9 mouse cellular contexts compared by ENCODE assay signal in the genomic region with DNA sequence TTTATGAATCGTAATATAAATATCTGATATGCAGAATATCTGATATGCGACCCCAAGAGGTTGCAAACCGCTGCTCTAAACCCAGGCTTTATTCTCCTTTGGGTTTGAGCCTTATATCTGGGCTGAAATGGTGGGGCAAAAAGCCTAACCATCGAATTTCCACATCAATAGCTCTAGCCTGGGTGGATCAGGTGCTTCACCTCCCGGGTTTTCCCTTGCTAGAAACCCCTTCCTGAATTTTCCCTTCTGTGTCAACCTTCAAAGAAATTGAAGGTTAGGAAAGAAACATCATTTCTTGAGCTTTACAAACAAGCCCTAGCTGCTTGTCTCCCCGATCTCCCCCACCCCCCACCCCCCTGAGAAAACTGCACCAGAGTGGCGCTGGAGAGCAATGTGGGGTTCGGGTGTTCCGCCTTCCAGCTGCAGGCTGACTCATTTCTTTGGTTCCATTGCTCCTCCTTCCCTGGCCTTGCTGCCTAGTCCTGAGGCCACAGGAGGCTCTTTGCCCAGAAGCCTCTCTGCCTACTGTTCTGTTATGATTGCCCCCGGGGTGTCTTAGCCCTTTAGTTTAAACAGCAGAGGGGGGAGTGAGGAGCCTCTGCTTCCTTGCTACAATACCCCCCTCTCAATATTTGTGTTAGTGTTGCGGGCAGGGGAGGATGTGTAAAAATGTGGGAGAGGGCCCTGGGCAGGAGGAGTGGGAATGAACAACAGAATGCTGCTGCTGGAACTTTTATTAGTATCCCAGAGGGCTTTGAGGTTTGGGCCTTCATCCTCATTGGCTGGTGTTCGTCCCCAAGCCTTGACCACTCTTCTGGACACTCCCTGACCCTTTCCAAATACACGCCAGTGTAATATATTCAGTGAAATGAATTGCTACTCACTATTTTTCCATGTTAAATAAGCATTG. TPM values are rescaled to one million over a fixed set of nuclear protein-coding genes. Genes with fewer than 3 reads are reported as not detected.
A peak's percentile ranks its signal among the peaks of the same experiment; 100 is the strongest.
DNase-seq lines count a peak whose midpoint lies in the region; ATAC-seq and TF ChIP-seq lines count a peak whose summit lies in the region.
"Had no signal": no experiment of that assay in that cellular context is flagged by ENCODE, and none has a peak within 500 bp of the region (broad histone marks: within the 10 kb centered on the region; RNA-seq: fewer than 3 reads in every experiment).

No protein-coding gene starts in this region.

- no peak for DNase-seq in kidney, adult 9 months
- DNase-seq in liver: peak; percentile 9
- peak; percentile 50 for DNase-seq in stomach, postnatal 0 days (ENCODE audit: low spot score)
- DNase-seq in right cerebral cortex, postnatal 36 days (ENCODE audit: low spot score in 2 of 2): no peak
- no peak for DNase-seq in lung, postnatal 36 days
- no peak for DNase-seq in ovary, adult 18-20 months (ENCODE audit: low spot score)

- no peak overlapping the region for H3K4me3 ChIP-seq in kidney, embryonic 15.5 days (replicated peaks)
- peak overlapping the region; percentile 14 for H3K4me3 ChIP-seq in embryonic facial prominence, embryonic 13.5 days
- no peak overlapping the region for H3K4me3 ChIP-seq in stomach, postnatal 0 days (ENCODE audit: low read depth, low read length)

- 21% methylated on average over 13 of the region's 13 CpGs for WGBS in kidney, embryonic 15.5 days
- WGBS in embryonic facial prominence, embryonic 13.5 days: 16% methylated on average over 13 of the region's 13 CpGs
- 36% methylated on average over 13 of the region's 13 CpGs for WGBS in stomach, postnatal 0 days

- TF ChIP-seq CTCF in stomach, postnatal 0 days (IDR thresholded peaks at IDR 0.05; ENCODE audit: low read depth): peak; percentile 25

- no peaks in the 10 kb centered on the region for H3K9me3 ChIP-seq in kidney, embryonic 15.5 days (replicated peaks)
- H3K9me3 ChIP-seq in embryonic facial prominence, embryonic 13.5 days: no peaks in the 10 kb centered on the region
- H3K9me3 ChIP-seq in stomach, postnatal 0 days (ENCODE audit: control insufficient read depth, low read length): no peaks in the 10 kb centered on the region

- no peak for TF ChIP-seq EP300 in stomach, postnatal 0 days (optimal IDR thresholded peaks at IDR 0.05)

- H3K27ac ChIP-seq in kidney, embryonic 15.5 days: no peak overlapping the region
- peak overlapping the region; percentile 80 for H3K27ac ChIP-seq in embryonic facial prominence, embryonic 13.5 days
- H3K27ac ChIP-seq in stomach, postnatal 0 days (replicated peaks): no peak overlapping the region
- H3K27ac ChIP-seq: macrophage had no signal

- peaks cover 42% of the 10 kb centered on the region for H3K27me3 ChIP-seq in kidney, embryonic 15.5 days
- no peaks in the 10 kb centered on the region for H3K27me3 ChIP-seq in embryonic facial prominence, embryonic 13.5 days
- no peaks in the 10 kb centered on the region for H3K27me3 ChIP-seq in stomach, postnatal 0 days (ENCODE audit: control insufficient read depth, insufficient read depth, low read length)

- peak overlapping the region; percentile 39 for H3K4me2 ChIP-seq in kidney, embryonic 15.5 days
- peak overlapping the region; percentile 49 for H3K4me2 ChIP-seq in embryonic facial prominence, embryonic 13.5 days
- H3K4me2 ChIP-seq in stomach, postnatal 0 days (replicated peaks; ENCODE audit: low read depth): no peak overlapping the region; the same call in 1 of the 2 replicates

- ATAC-seq in kidney, embryonic 15.5 days (replicated peaks; ENCODE audit: low FRiP score): peak; percentile 62
- ATAC-seq in embryonic facial prominence, embryonic 13.5 days (ENCODE audit: insufficient number of reproducible peaks, insufficient read depth, low FRiP score, low TSS enrichment, low read depth): no peak
- ATAC-seq in stomach, postnatal 0 days (ENCODE audit: low FRiP score, low TSS enrichment): no peak

- H3K4me1 ChIP-seq in kidney, embryonic 15.5 days: peaks cover 13% of the 10 kb centered on the region
- peaks cover 14% of the 10 kb centered on the region for H3K4me1 ChIP-seq in embryonic facial prominence, embryonic 13.5 days
- no peaks in the 10 kb centered on the region for H3K4me1 ChIP-seq in stomach, postnatal 0 days (replicated peaks; ENCODE audit: control insufficient read depth, insufficient read depth)

- no peaks in the 10 kb centered on the region for H3K36me3 ChIP-seq in kidney, embryonic 15.5 days
- H3K36me3 ChIP-seq in embryonic facial prominence, embryonic 13.5 days: no peaks in the 10 kb centered on the region
- H3K36me3 ChIP-seq in stomach, postnatal 0 days (ENCODE audit: control insufficient read depth, insufficient read depth, low read length): no peaks in the 10 kb centered on the region

- no peak overlapping the region for H3K9ac ChIP-seq in kidney, embryonic 15.5 days
- peak overlapping the region; percentile 61 for H3K9ac ChIP-seq in embryonic facial prominence, embryonic 13.5 days
- no peak overlapping the region for H3K9ac ChIP-seq in stomach, postnatal 0 days (ENCODE audit: low read length)

RNA-seq across cellular contexts. Expression of gene Mab21l2, which starts 9.5 kb away (rescaled TPM):
- 2.0 and 2.6 TPM in 2 replicates for polyA plus RNA-seq in kidney, embryonic 15.5 days (2015; fragmentation: Nextera tagmentation; extraction: Ambion mirVana)
- 171 and 186 TPM in 2 replicates for polyA plus RNA-seq in embryonic facial prominence, embryonic 13.5 days (2015; fragmentation: Nextera tagmentation; extraction: Ambion mirVana)
- 1.5 and 2.2 TPM in 2 replicates for polyA plus RNA-seq in stomach, postnatal 0 days (2015; fragmentation: Nextera tagmentation; extraction: Ambion mirVana)
- polyA plus RNA-seq: macrophage had no signal

Comparison
In these comparisons a context has a peak if more than half of its experiments do, and no peak if none do; other contexts are left out.
1. DNase-seq: peak in liver (single experiment) and stomach, postnatal 0 days (single experiment); none in kidney, adult 9 months (single experiment), right cerebral cortex, postnatal 36 days (0 of 2), lung, postnatal 36 days (single experiment) and ovary, adult 18-20 months (single experiment).
2. RNA of gene Mab21l2, which starts 9.5 kb away (polyA plus RNA-seq): 171 to 186 TPM in embryonic facial prominence, embryonic 13.5 days; 2.0 to 2.6 TPM in kidney, embryonic 15.5 days and 1.5 to 2.2 TPM in stomach, postnatal 0 days; every median in the first group is over 10 times any median in the second.